Mouse (Mus musculus): ENCODE measurements around the gene Glyctk. TPM values are rescaled to one million over a fixed set of nuclear protein-coding genes. Genes with fewer than 3 reads are reported as not detected.

Gene Glyctk
- polyA plus RNA-seq, 1 experiment from 2014 or later: 4.1 TPM

GRCm38 (mm10) chr9:106159237-106159636 is 1.3 kb upstream of the Glyctk start:
- H3K27ac ChIP-seq: no peak overlapping the region
- no peak overlapping the region for H3K9ac ChIP-seq
- H3K27me3 ChIP-seq: no peaks in the 10 kb centered on the region
- no peaks in the 10 kb centered on the region for H3K4me1 ChIP-seq
- no peaks in the 10 kb centered on the region for H3K9me3 ChIP-seq
- peak overlapping the region; percentile 56; the same call in 1 of the 2 replicates for H3K4me2 ChIP-seq (replicated peaks)
- H3K4me3 ChIP-seq: no peak overlapping the region
- 82% methylated on average over 9 of the region's 9 CpGs for WGBS
- H3K36me3 ChIP-seq: no peaks in the 10 kb centered on the region
- no peak for ATAC-seq (ENCODE audit: insufficient number of reproducible peaks, insufficient read depth, low FRiP score, low TSS enrichment)

- Histone ChIP-seq H3K27ac (no peak overlapping the region), H3K4me3 (no peak overlapping the region), H3K4me2 (replicated peaks) (no peak overlapping the region), H3K9me3 (no peaks in the 10 kb centered on the region), H3K4me1 (no peaks in the 10 kb centered on the region), H3K9ac (no peak overlapping the region), H3K36me3 (no peaks in the 10 kb centered on the region), H3K27me3 (no peaks in the 10 kb centered on the region)
- ATAC-seq (ENCODE audit: insufficient number of reproducible peaks, insufficient read depth, low FRiP score, low TSS enrichment): no peak
- WGBS: 84% methylated on average over 10 of the region's 10 CpGs
Measured at GRCm38 (mm10) chr9:106157623-106157925, 364 bp downstream of the Glyctk start.

- Histone ChIP-seq H3K9me3 (no peaks in the 10 kb centered on the region), H3K4me3 (no peak overlapping the region), H3K9ac (no peak overlapping the region), H3K36me3 (no peaks in the 10 kb centered on the region), H3K4me2 (replicated peaks) (no peak overlapping the region), H3K27ac (no peak overlapping the region), H3K27me3 (no peaks in the 10 kb centered on the region), H3K4me1 (no peaks in the 10 kb centered on the region)
- no peak for ATAC-seq (ENCODE audit: insufficient number of reproducible peaks, insufficient read depth, low FRiP score, low TSS enrichment)
- 75% methylated on average over 21 of the region's 21 CpGs for WGBS
Measured at GRCm38 (mm10) chr9:106156921-106157622, 866 bp downstream of the Glyctk start.

GRCm38 (mm10) chr9:106156419-106156818 is 1.5 kb downstream of the Glyctk start:
- Histone ChIP-seq H3K9ac (no peak overlapping the region), H3K27me3 (peaks cover 1% of the 10 kb centered on the region; the same call in 1 of the 2 replicates), H3K9me3 (no peaks in the 10 kb centered on the region), H3K36me3 (no peaks in the 10 kb centered on the region), H3K4me3 (no peak overlapping the region), H3K27ac (no peak overlapping the region), H3K4me1 (no peaks in the 10 kb centered on the region), H3K4me2 (replicated peaks) (no peak overlapping the region)
- WGBS: 64% methylated on average over 5 of the region's 5 CpGs
- ATAC-seq (ENCODE audit: insufficient number of reproducible peaks, insufficient read depth, low FRiP score, low TSS enrichment): no peak

GRCm38 (mm10) chr9:106154106-106154505 is 3.8 kb downstream of the Glyctk start:
- no peak overlapping the region for H3K4me3 ChIP-seq
- no peak overlapping the region for H3K4me2 ChIP-seq (replicated peaks)
- H3K9ac ChIP-seq: no peak overlapping the region
- H3K27me3 ChIP-seq: peaks cover 21% of the 10 kb centered on the region
- H3K4me1 ChIP-seq: peaks cover 3% of the 10 kb centered on the region; the same call in 1 of the 2 replicates
- H3K36me3 ChIP-seq: no peaks in the 10 kb centered on the region
- 82% methylated on average over 9 of the region's 9 CpGs for WGBS
- no peaks in the 10 kb centered on the region for H3K9me3 ChIP-seq
- no peak for ATAC-seq (ENCODE audit: insufficient number of reproducible peaks, insufficient read depth, low FRiP score, low TSS enrichment)
- H3K27ac ChIP-seq: no peak overlapping the region

GRCm38 (mm10) chr9:106149399-106149754 is 8.6 kb downstream of the Glyctk start:
- no peaks in the 10 kb centered on the region for H3K36me3 ChIP-seq
- no peak overlapping the region for H3K27ac ChIP-seq
- H3K27me3 ChIP-seq: peaks cover 45% of the 10 kb centered on the region
- no peak for ATAC-seq (ENCODE audit: insufficient number of reproducible peaks, insufficient read depth, low FRiP score, low TSS enrichment)
- peak overlapping the region; percentile 50 for H3K4me3 ChIP-seq
- peak overlapping the region; percentile 60 for H3K9ac ChIP-seq
- no peaks in the 10 kb centered on the region for H3K9me3 ChIP-seq
- peak overlapping the region; percentile 87 for H3K4me2 ChIP-seq (replicated peaks)
- 16% methylated on average over 10 of the region's 10 CpGs for WGBS
- peaks cover 12% of the 10 kb centered on the region for H3K4me1 ChIP-seq

GRCm38 (mm10) chr9:106148541-106149398 is 9.2 kb downstream of the Glyctk start:
- WGBS: under 1% methylated on average over 36 of the region's 36 CpGs
- peaks cover 12% of the 10 kb centered on the region for H3K4me1 ChIP-seq
- ATAC-seq (ENCODE audit: insufficient number of reproducible peaks, insufficient read depth, low FRiP score, low TSS enrichment): peak; percentile 83
- H3K36me3 ChIP-seq: no peaks in the 10 kb centered on the region
- peak overlapping the region; percentile 60 for H3K9ac ChIP-seq
- peak overlapping the region; percentile 50 for H3K4me3 ChIP-seq
- H3K27ac ChIP-seq: 0 out of 2 replicates have a peak overlapping the region, but pooled peaks have one; percentile 23
- H3K9me3 ChIP-seq: no peaks in the 10 kb centered on the region
- H3K27me3 ChIP-seq: peaks cover 45% of the 10 kb centered on the region
- peak overlapping the region; percentile 87 for H3K4me2 ChIP-seq (replicated peaks)

- ATAC-seq (ENCODE audit: insufficient number of reproducible peaks, insufficient read depth, low FRiP score, low TSS enrichment): peak; percentile 50
- Histone ChIP-seq H3K4me3 (peak overlapping the region; percentile 50), H3K27ac (no peak overlapping the region), H3K9ac (peak overlapping the region; percentile 60), H3K4me1 (peaks cover 12% of the 10 kb centered on the region), H3K9me3 (no peaks in the 10 kb centered on the region), H3K36me3 (no peaks in the 10 kb centered on the region), H3K4me2 (replicated peaks) (peak overlapping the region; percentile 87), H3K27me3 (peaks cover 45% of the 10 kb centered on the region)
- WGBS: 3% methylated on average over 9 of the region's 10 CpGs
Measured at GRCm38 (mm10) chr9:106147851-106148431, 10.0 kb downstream of the Glyctk start.

- H3K27me3 ChIP-seq: peaks cover 45% of the 10 kb centered on the region
- ATAC-seq (ENCODE audit: insufficient number of reproducible peaks, insufficient read depth, low FRiP score, low TSS enrichment): no peak
- 31% methylated on average over 5 of the region's 5 CpGs for WGBS
- no peak overlapping the region for H3K9ac ChIP-seq
- no peak overlapping the region for H3K27ac ChIP-seq
- no peaks in the 10 kb centered on the region for H3K36me3 ChIP-seq
- no peaks in the 10 kb centered on the region for H3K9me3 ChIP-seq
- 0 out of 2 replicates have a peak overlapping the region, but pooled peaks have one; percentile 50 for H3K4me3 ChIP-seq
- peak overlapping the region; percentile 87; the same call in 1 of the 2 replicates for H3K4me2 ChIP-seq (replicated peaks)
- peaks cover 12% of the 10 kb centered on the region for H3K4me1 ChIP-seq
Measured at GRCm38 (mm10) chr9:106147281-106147680, 10.7 kb downstream of the Glyctk start.

GRCm38 (mm10) chr9:106145582-106145981 is 12.4 kb downstream of the Glyctk start:
- H3K4me1 ChIP-seq: peaks cover 12% of the 10 kb centered on the region
- no peaks in the 10 kb centered on the region for H3K36me3 ChIP-seq
- H3K27ac ChIP-seq: no peak overlapping the region
- H3K27me3 ChIP-seq: peaks cover 39% of the 10 kb centered on the region
- 77% methylated on average over 2 of the region's 2 CpGs for WGBS
- ATAC-seq (ENCODE audit: insufficient number of reproducible peaks, insufficient read depth, low FRiP score, low TSS enrichment): no peak
- H3K4me3 ChIP-seq: no peak overlapping the region
- no peak overlapping the region for H3K9ac ChIP-seq
- H3K9me3 ChIP-seq: no peaks in the 10 kb centered on the region
- H3K4me2 ChIP-seq (replicated peaks): no peak overlapping the region

GRCm38 (mm10) chr9:106144176-106144575 is 13.8 kb downstream of the Glyctk start:
- Histone ChIP-seq H3K4me1 (peaks cover 10% of the 10 kb centered on the region), H3K9me3 (no peaks in the 10 kb centered on the region), H3K36me3 (no peaks in the 10 kb centered on the region), H3K27ac (no peak overlapping the region), H3K9ac (no peak overlapping the region), H3K4me3 (no peak overlapping the region), H3K4me2 (replicated peaks) (no peak overlapping the region), H3K27me3 (peaks cover 25% of the 10 kb centered on the region)
- ATAC-seq (ENCODE audit: insufficient number of reproducible peaks, insufficient read depth, low FRiP score, low TSS enrichment): no peak
- 69% methylated on average over 7 of the region's 7 CpGs for WGBS

Measured in embryonic facial prominence, embryonic 12.5 days (tissue).